Comparison of ENCODE assay signal across 8 mouse cellular contexts in the genomic region with DNA sequence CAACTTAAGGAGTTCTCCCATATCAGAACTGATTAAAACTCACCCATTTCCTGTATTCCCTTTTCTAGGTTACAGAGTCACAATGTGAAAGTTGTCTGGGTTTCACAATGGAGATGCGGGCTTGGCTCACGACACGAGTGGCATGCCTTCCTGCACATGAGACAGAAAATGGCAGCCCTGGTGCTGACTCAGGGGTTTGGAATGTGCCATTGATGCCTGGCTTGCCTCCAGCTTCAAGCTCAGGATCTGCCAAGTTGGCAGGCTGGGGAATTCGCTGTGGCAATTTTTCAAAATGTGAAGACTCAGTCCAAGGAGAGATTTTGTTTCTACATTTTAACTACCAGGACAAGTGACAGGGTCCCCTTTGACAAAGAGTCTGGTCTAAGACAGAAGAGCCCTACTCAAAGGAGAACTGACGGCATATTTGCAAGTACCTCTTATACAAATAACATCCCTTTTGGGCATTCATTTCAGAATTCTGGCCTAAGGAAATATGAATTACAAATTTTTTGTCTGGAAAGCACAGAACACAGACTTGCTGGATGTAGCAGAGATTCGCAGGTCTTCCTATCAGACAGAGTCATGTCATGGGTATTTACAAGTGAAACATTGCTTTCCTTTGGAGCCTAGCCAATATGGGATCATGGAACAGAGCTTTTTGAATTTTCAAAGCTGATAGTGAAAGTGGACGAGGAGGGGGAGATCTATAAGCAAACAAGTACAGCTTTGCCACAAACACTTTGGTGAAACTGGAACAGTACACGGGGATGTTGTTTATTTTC.
DNase-seq lines count a peak whose midpoint lies in the region; ATAC-seq and TF ChIP-seq lines count a peak whose summit lies in the region.

No protein-coding gene starts in this region.

- no peak overlapping the region for H3K9ac ChIP-seq in heart, embryonic 13.5 days

- peaks cover 28% of the 10 kb centered on the region for H3K4me1 ChIP-seq in forebrain, embryonic 10.5 days
- peaks cover 13% of the 10 kb centered on the region for H3K4me1 ChIP-seq in heart, embryonic 13.5 days

- peak overlapping the region; percentile 47 for H3K4me2 ChIP-seq in heart, embryonic 13.5 days

- no peaks in the 10 kb centered on the region for H3K36me3 ChIP-seq in forebrain, embryonic 10.5 days (replicated peaks)
- H3K36me3 ChIP-seq in heart, embryonic 13.5 days: no peaks in the 10 kb centered on the region

- no peaks in the 10 kb centered on the region for H3K9me3 ChIP-seq in forebrain, embryonic 10.5 days
- H3K9me3 ChIP-seq in heart, embryonic 13.5 days: no peaks in the 10 kb centered on the region

- H3K27me3 ChIP-seq in forebrain, embryonic 10.5 days (ENCODE audit: poor library complexity, severe bottlenecking): peaks cover 27% of the 10 kb centered on the region
- H3K27me3 ChIP-seq in heart, embryonic 13.5 days (replicated peaks): no peaks in the 10 kb centered on the region

- no peak for TF ChIP-seq CTCF in layer of hippocampus, adult 2 months (conservative IDR thresholded peaks at IDR 0.05)

- ATAC-seq in heart, embryonic 13.5 days (ENCODE audit: extremely low read depth, insufficient number of reproducible peaks, low FRiP score, low TSS enrichment): 0 out of 2 replicates have a peak, but pooled peaks have one; percentile 42
- no peak for ATAC-seq in megakaryocyte, adult 5-6 weeks (ENCODE audit: poor library complexity, severe bottlenecking)

- H3K27ac ChIP-seq in forebrain, embryonic 10.5 days: peak overlapping the region; percentile 64
- peak overlapping the region; percentile 77 for H3K27ac ChIP-seq in heart, embryonic 13.5 days (replicated peaks)
- H3K27ac ChIP-seq in layer of hippocampus, adult 2 months: no peak overlapping the region

- WGBS in forebrain, embryonic 10.5 days: 51% methylated on average over 8 of the region's 8 CpGs
- 29% methylated on average over 8 of the region's 8 CpGs for WGBS in heart, embryonic 13.5 days

- DNase-seq in 3134 (ENCODE audit: extremely low read depth, insufficient read length, low spot score): peak; percentile 78
- peak; percentile 38 to 60 for DNase-seq in adrenal gland, postnatal 4 days (ENCODE audit: low spot score in 2 of 2)
- DNase-seq in forebrain, embryonic 10.5 days (ENCODE audit: extremely low spot score, low spot score): peak; percentile 67
- peak; percentile 54 to 62 for DNase-seq in layer of hippocampus, adult 2 months (ENCODE audit: low spot score in 2 of 2)
- peak; percentile 78 for DNase-seq in lung, postnatal 10 days
- peak; percentile 55 to 62 for DNase-seq in right cerebral cortex, adult 2 months (ENCODE audit: low spot score in 2 of 2)

- peak overlapping the region; percentile 16; the same call in 1 of the 2 replicates for H3K4me3 ChIP-seq in forebrain, embryonic 10.5 days
- no peak overlapping the region for H3K4me3 ChIP-seq in heart, embryonic 13.5 days
- H3K4me3 ChIP-seq in layer of hippocampus, adult 2 months: peak overlapping the region; percentile 7; the same call in 1 of the 2 replicates
